Mouse (Mus musculus) intestine, embryonic 16.5 days (tissue): ENCODE measurements at regions not wholly inside any gene's neighbourhood (a gene's known extent, or its start where the extent isn't known, plus 50 kb on each side); places are given as distances from the start of the nearest gene placed in this dataset.

Experiments used
- ATAC-seq: fragments of 200-750 bp; cut with Nextera tagmentation; 2 replicates; pipeline ENCODE4 v1.8.0; 2017; ENCODE audit warnings: moderate TSS enrichment, moderate library complexity
- H3K27ac ChIP-seq: fragments of 300-500 bp; sonication (generic); 2 replicates; pipeline ENCODE4 v1.5.1; 2014; ENCODE audit warnings: mild to moderate bottlenecking, low read length
- H3K27me3 ChIP-seq: fragments of 300-500 bp; sonication (generic); replicated peaks from 2 replicates; pipeline ENCODE4 v1.6.1; 2014; ENCODE audit warnings: low read length, control low read depth, mixed read lengths; ENCODE audit not compliant: control insufficient read depth, insufficient read depth
- H3K36me3 ChIP-seq: fragments of 300-500 bp; sonication (generic); 2 replicates; pipeline ENCODE4 v1.6.1; 2014; ENCODE audit warnings: low read length, control low read depth; ENCODE audit not compliant: control insufficient read depth, insufficient read depth
- H3K4me1 ChIP-seq: fragments of 300-500 bp; sonication (generic); 2 replicates; pipeline ENCODE4 v1.6.1; 2014; ENCODE audit warnings: low read length, control low read depth, mixed read lengths; ENCODE audit not compliant: control insufficient read depth, insufficient read depth
- H3K4me2 ChIP-seq: fragments of 300-500 bp; sonication (generic); 2 replicates; pipeline ENCODE4 v1.6.1; 2014; ENCODE audit warnings: low read depth, low read length, control low read depth
- H3K4me3 ChIP-seq: fragments of 300-500 bp; sonication (generic); 2 replicates; pipeline ENCODE4 v1.5.1; 2014; ENCODE audit warnings: mild to moderate bottlenecking, low read length
- H3K9ac ChIP-seq: fragments of 300-500 bp; sonication (generic); 2 replicates; pipeline ENCODE4 v1.6.1; 2014; ENCODE audit warnings: low read depth, low read length
- H3K9me3 ChIP-seq: fragments of 300-500 bp; sonication (generic); 2 replicates; pipeline ENCODE4 v1.6.1; 2016; ENCODE audit warnings: low read length, control low read depth; ENCODE audit not compliant: control insufficient read depth
- WGBS: fragments of 180-500 bp; shearing (Covaris S2); extraction: QIAGEN DNeasy Blood & Tissue Kit; methylation state at CpG from one replicate; pipeline ENCODE4 v1.1.7; 2014; 5-methylcytosine and 5-hydroxymethylcytosine counted together

GRCm38 (mm10) chrX:11671805-11672204 lies 344.2 kb downstream of the H2al1j start:
- 40% methylated on average over 8 of the region's 8 CpGs for WGBS
- Histone ChIP-seq H3K4me1 (no peaks in the 10 kb centered on the region), H3K4me3 (no peak overlapping the region), H3K36me3 (no peaks in the 10 kb centered on the region), H3K27me3 (peaks cover 3% of the 10 kb centered on the region; the same call in 1 of the 2 replicates), H3K4me2 (no peak overlapping the region), H3K9ac (no peak overlapping the region), H3K9me3 (no peaks in the 10 kb centered on the region), H3K27ac (no peak overlapping the region)
- ATAC-seq = no peak

- no peak for ATAC-seq
Measured at GRCm38 (mm10) chrX:11678086-11678485, 350.5 kb downstream of the H2al1j start.

GRCm38 (mm10) chrX:11681274-11681673 lies 353.7 kb downstream of the H2al1j start:
- no peak overlapping the region for H3K27ac ChIP-seq
- no peak for ATAC-seq
- H3K4me3 ChIP-seq = no peak overlapping the region
- H3K9me3 ChIP-seq = no peaks in the 10 kb centered on the region
- no peaks in the 10 kb centered on the region; the same call in 1 of the 2 replicates for H3K27me3 ChIP-seq
- WGBS = 77% methylated on average over 2 of the region's 2 CpGs
- no peak overlapping the region for H3K9ac ChIP-seq
- H3K4me1 ChIP-seq = no peaks in the 10 kb centered on the region
- no peaks in the 10 kb centered on the region for H3K36me3 ChIP-seq
- no peak overlapping the region for H3K4me2 ChIP-seq

More at GRCm38 (mm10) chrX:11678086-11678485, 350.5 kb downstream of the H2al1j start:
- 60% methylated on average over 2 of the region's 2 CpGs for WGBS
- Histone ChIP-seq H3K36me3 (no peaks in the 10 kb centered on the region), H3K9me3 (no peaks in the 10 kb centered on the region), H3K4me2 (no peak overlapping the region), H3K27ac (no peak overlapping the region), H3K4me1 (no peaks in the 10 kb centered on the region), H3K27me3 (no peaks in the 10 kb centered on the region; the same call in 1 of the 2 replicates), H3K9ac (no peak overlapping the region), H3K4me3 (no peak overlapping the region)

GRCm38 (mm10) chrX:11689989-11690405 lies 362.4 kb downstream of the H2al1j start:
- WGBS = 38% methylated on average over 18 of the region's 18 CpGs
- Histone ChIP-seq H3K4me1 (no peaks in the 10 kb centered on the region; the same call in 1 of the 2 replicates), H3K27me3 (no peaks in the 10 kb centered on the region), H3K36me3 (no peaks in the 10 kb centered on the region), H3K27ac (peak overlapping the region; percentile 23; the same call in 1 of the 2 replicates), H3K4me3 (peak overlapping the region; percentile 16; the same call in 1 of the 2 replicates), H3K9ac (no peak overlapping the region), H3K9me3 (no peaks in the 10 kb centered on the region), H3K4me2 (peak overlapping the region; percentile 35)
- peak; percentile 40; the same call in 1 of the 2 replicates for ATAC-seq

- Histone ChIP-seq H3K9ac (no peak overlapping the region), H3K4me3 (peak overlapping the region; percentile 7), H3K36me3 (no peaks in the 10 kb centered on the region), H3K4me2 (peak overlapping the region; percentile 35), H3K9me3 (no peaks in the 10 kb centered on the region), H3K27me3 (no peaks in the 10 kb centered on the region), H3K4me1 (no peaks in the 10 kb centered on the region; the same call in 1 of the 2 replicates), H3K27ac (no peak overlapping the region)
- 42% methylated on average over 5 of the region's 5 CpGs for WGBS
- 0 out of 2 replicates have a peak, but pooled peaks have one; percentile 26 for ATAC-seq
Measured at GRCm38 (mm10) chrX:11690446-11690845, 362.8 kb downstream of the H2al1j start.

GRCm38 (mm10) chrX:11691019-11691418 lies 363.4 kb downstream of the H2al1j start:
- Histone ChIP-seq H3K27ac (no peak overlapping the region), H3K9ac (no peak overlapping the region), H3K36me3 (no peaks in the 10 kb centered on the region), H3K27me3 (no peaks in the 10 kb centered on the region), H3K4me3 (no peak overlapping the region), H3K4me2 (no peak overlapping the region), H3K4me1 (no peaks in the 10 kb centered on the region; the same call in 1 of the 2 replicates), H3K9me3 (no peaks in the 10 kb centered on the region)
- ATAC-seq = no peak
- WGBS = 52% methylated on average over 4 of the region's 4 CpGs

GRCm38 (mm10) chrX:11696565-11696964 lies 368.9 kb downstream of the H2al1j start:
- no peaks in the 10 kb centered on the region for H3K27me3 ChIP-seq
- no peak overlapping the region for H3K4me3 ChIP-seq
- H3K27ac ChIP-seq = no peak overlapping the region
- H3K9ac ChIP-seq = no peak overlapping the region
- no peak for ATAC-seq
- H3K9me3 ChIP-seq = no peaks in the 10 kb centered on the region
- no peaks in the 10 kb centered on the region for H3K4me1 ChIP-seq
- WGBS = 77% methylated on average over 4 of the region's 4 CpGs
- H3K4me2 ChIP-seq = no peak overlapping the region
- H3K36me3 ChIP-seq = no peaks in the 10 kb centered on the region

GRCm38 (mm10) chrX:11701095-11701494 lies 373.5 kb downstream of the H2al1j start:
- no peak for ATAC-seq
- H3K9ac ChIP-seq = no peak overlapping the region
- WGBS = 88% methylated on average over 2 of the region's 2 CpGs
- no peaks in the 10 kb centered on the region for H3K27me3 ChIP-seq
- H3K27ac ChIP-seq = no peak overlapping the region
- no peak overlapping the region for H3K4me2 ChIP-seq
- no peaks in the 10 kb centered on the region for H3K36me3 ChIP-seq
- no peaks in the 10 kb centered on the region for H3K9me3 ChIP-seq
- no peak overlapping the region for H3K4me3 ChIP-seq
- H3K4me1 ChIP-seq = no peaks in the 10 kb centered on the region

GRCm38 (mm10) chrX:11705851-11706557 lies 378.4 kb downstream of the H2al1j start:
- Histone ChIP-seq H3K9me3 (no peaks in the 10 kb centered on the region), H3K9ac (no peak overlapping the region), H3K4me2 (no peak overlapping the region), H3K27me3 (peaks cover 4% of the 10 kb centered on the region; the same call in 1 of the 2 replicates), H3K36me3 (no peaks in the 10 kb centered on the region), H3K27ac (no peak overlapping the region), H3K4me3 (no peak overlapping the region), H3K4me1 (no peaks in the 10 kb centered on the region)
- 82% methylated on average over 6 of the region's 6 CpGs for WGBS
- no peak for ATAC-seq
